Mouse (Mus musculus): Measurements from ENCODE around the gene Grem1. TPM values are rescaled to one million over a fixed set of nuclear protein-coding genes. Genes with fewer than 3 reads are reported as not detected.

Gene Grem1
- not detected for total RNA-seq (2021)
- long read RNA-seq, experiment 1 = 0 reads
- long read RNA-seq, experiment 2 = 0 reads

- peak in 1 of 2 experiments; percentile 10 for DNase-seq
- intact Hi-C loops (cut with DNase I) = no loop called here
These were observed at the start of gene Grem1 for GRCm38 (mm10) chr2:113758311-113759161. TSS of gene Grem1 (minus strand) at chr2:113758646.

GRCm38 (mm10) chr2:113807640-113808039, 49.2 kb upstream of the Grem1 start:
- intact Hi-C loops (cut with DNase I) = loop anchor here (5.0 to 10.0 kb wide), 3 partner anchors 270 to 503 kb away; no protein-coding TSS in a partner anchor
- DNase-seq = peak; percentile 67 to 77

GRCm38 (mm10) chr2:113806851-113807577, 48.6 kb upstream of the Grem1 start:
- DNase-seq = no peak
- intact Hi-C loops (cut with DNase I) = loop anchor here (5.0 to 10.0 kb wide), 3 partner anchors 270 to 502 kb away; no protein-coding TSS in a partner anchor

GRCm38 (mm10) chr2:113805765-113806164, 47.3 kb upstream of the Grem1 start:
- intact Hi-C loops (cut with DNase I) = loop anchor here (5.0 to 10.0 kb wide), 3 partner anchors 268 to 501 kb away; no protein-coding TSS in a partner anchor

GRCm38 (mm10) chr2:113803753-113804152, 45.3 kb upstream of the Grem1 start:
- intact Hi-C loops (cut with DNase I) = loop anchor here (10.0 kb wide), 1 partner anchor 499 kb away; no protein-coding TSS in a partner anchor
- DNase-seq = no peak

More at GRCm38 (mm10) chr2:113805765-113806164, 47.3 kb upstream of the Grem1 start:
- no peak for DNase-seq

- no peak for DNase-seq
- intact Hi-C loops (cut with DNase I) = loop anchor here (10.0 kb wide), 1 partner anchor 496 kb away; no protein-coding TSS in a partner anchor
These were observed 42.4 kb upstream of the Grem1 start for GRCm38 (mm10) chr2:113800846-113801245.

- no peak for DNase-seq
- intact Hi-C loops (cut with DNase I) = no loop called here
These were observed 40.2 kb upstream of the Grem1 start for GRCm38 (mm10) chr2:113798605-113799004.

DNA sequence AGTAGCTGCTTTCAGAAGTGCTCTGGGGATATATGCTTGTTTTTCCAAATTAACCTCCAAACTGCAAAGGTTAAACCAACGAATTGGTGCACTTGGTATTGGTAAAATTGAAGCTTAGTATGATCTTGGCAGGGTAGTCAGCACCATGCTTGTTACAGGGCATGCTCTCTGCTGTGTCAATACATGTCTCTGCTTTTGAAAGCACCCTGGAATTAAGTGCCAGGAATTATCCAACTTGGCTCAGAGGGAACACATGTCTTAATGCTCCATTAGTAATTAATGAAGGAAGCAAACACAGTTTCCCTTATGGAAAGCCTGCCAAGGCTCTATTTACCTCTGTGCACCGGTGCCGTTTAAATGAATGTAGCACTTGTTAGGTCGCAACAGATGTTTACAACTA, 36.7 kb upstream of the Grem1 start:
- intact Hi-C loops (cut with DNase I) = no loop called here
- no peak for DNase-seq

DNA sequence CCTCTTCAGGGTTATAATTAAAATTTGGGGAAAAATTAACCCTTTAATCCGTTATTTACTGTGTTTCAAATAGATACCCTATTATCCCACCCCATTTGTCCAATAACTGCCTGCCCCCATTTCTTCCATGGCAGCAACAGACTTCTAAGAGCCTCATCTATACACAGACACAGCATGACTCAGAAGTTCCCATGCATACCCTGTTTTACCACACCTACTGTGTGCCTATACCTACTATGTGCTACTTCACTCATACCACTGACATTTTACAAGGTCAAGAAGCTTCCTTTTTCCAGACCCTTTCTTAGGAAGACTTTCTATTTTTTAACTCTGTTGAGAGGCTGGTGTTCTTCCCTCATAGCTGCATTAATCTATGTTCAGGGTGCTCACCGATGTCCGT, 35.1 kb upstream of the Grem1 start:
- DNase-seq = no peak
- intact Hi-C loops (cut with DNase I) = no loop called here

- no peak for DNase-seq
- intact Hi-C loops (cut with DNase I) = no loop called here
These were observed 30.5 kb upstream of the Grem1 start for GRCm38 (mm10) chr2:113788821-113789387.

DNA sequence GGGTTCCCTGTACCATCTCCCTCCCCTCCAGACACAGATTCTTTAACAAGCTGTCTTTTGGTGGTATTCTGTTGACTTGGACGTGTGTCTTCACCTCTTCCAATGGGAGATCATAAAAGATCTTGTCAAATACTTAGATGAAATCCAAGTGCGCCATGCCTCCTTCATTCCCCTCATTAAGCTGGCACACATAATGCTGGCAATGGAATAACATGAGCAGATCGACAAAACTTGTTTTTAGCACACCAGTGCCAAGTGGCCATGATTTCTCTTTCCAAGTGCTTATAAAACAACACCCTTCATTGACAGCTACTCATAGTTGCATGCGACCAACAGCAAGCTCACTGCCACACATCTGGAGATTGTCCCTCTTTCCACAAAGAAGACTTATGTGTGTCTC, 29.4 kb upstream of the Grem1 start:
- intact Hi-C loops (cut with DNase I) = no loop called here
- no peak for DNase-seq

- DNase-seq = no peak
- intact Hi-C loops (cut with DNase I) = no loop called here
These were observed 26.4 kb upstream of the Grem1 start for GRCm38 (mm10) chr2:113784851-113785250.

DNA sequence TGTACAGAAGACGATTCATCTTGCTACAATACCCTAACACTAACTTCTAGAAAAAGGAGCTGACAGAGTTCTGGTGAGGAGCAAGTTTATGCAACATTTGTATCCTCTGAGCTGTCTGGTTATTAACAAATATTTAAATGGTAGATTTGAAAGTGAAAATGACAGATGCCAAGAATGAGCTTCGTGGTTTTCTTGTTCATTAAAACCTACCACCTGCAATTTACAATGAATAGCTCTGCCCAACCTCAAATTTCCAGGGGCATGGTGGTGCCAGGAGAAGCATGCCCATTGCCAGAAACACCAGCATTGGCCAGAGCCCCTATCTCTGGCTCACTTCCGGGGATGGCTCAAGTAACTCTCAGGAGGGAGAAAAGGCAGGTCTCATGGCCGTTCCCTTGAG, 23.1 kb upstream of the Grem1 start:
- DNase-seq = no peak
- intact Hi-C loops (cut with DNase I) = no loop called here

DNA sequence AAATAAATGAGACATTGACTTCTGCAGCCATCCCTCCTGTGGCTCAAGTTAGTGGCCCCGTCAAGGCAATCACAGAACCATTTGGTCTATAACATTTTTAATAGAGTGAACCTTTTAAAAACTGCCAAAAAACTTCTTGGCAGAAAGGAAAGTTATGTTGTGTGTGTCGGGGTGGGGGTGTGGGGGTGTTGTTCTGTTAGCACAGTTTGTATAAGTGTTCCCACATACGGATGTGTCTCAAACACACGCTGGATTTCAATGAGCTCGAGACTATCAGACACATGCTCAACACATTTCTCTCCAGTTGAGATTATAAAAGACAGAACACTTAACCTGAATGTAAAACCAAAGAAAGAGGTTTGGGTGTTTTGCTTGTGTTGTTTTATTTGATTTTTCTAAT, 22.7 kb upstream of the Grem1 start:
- no peak for DNase-seq
- intact Hi-C loops (cut with DNase I) = no loop called here

DNA sequence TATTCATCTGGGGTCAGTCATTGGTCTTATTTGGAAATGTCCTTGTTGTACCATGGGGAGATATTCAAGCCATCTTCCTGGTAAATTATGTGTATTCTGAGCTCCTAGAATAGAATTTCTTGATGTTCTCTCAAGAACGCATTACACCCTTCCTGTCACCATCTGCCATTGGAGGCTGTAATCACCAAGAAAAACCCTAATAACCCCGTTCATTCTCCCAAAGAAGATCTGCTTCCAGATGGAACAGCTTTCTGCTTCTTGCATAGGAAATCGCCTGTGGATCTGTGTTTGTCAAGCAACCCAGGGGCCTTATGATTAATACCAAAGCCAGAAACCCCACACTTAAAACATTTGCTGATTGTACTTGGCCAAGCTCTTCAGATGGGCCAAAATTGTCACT, 20.9 kb upstream of the Grem1 start:
- intact Hi-C loops (cut with DNase I) = no loop called here
- DNase-seq = no peak

DNA sequence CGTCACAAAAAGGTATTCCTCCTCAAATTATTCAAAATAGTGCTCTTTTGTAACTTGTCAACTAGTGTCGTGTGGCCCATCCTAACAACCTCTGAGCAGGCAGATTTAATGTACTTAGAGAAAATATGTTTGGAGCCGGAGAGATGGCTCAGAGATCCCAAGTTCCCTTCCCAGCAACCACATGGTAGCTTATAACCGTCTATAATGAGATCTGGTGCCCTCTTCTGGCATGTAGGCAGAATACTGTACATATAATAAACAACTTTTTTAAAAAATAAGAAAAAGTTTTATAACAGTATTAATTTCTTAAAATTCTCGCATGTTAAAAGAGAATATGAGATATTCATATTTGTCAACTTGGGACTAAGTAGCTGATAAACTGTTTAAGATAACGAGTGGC, 19.6 kb upstream of the Grem1 start:
- DNase-seq = no peak
- intact Hi-C loops (cut with DNase I) = no loop called here

DNA sequence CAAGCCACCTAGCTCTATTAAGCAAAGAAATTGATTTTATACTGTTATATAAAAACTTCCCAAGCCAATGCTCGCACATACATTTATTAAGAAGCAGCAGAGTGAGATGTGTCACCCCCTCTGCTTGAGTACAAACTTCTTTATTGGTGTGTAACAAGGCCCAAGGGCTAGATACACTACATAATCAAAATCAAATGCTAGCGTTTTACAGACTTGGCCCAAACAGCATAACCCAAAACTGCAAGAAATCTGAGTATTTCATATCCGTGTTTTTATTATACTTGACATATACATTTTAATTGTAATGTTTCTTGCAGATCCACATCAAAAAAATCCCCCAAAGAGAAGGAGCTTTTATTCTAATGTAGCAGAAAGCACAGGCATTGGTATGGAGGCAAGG, 17.9 kb upstream of the Grem1 start:
- no peak for DNase-seq
- intact Hi-C loops (cut with DNase I) = no loop called here

DNA sequence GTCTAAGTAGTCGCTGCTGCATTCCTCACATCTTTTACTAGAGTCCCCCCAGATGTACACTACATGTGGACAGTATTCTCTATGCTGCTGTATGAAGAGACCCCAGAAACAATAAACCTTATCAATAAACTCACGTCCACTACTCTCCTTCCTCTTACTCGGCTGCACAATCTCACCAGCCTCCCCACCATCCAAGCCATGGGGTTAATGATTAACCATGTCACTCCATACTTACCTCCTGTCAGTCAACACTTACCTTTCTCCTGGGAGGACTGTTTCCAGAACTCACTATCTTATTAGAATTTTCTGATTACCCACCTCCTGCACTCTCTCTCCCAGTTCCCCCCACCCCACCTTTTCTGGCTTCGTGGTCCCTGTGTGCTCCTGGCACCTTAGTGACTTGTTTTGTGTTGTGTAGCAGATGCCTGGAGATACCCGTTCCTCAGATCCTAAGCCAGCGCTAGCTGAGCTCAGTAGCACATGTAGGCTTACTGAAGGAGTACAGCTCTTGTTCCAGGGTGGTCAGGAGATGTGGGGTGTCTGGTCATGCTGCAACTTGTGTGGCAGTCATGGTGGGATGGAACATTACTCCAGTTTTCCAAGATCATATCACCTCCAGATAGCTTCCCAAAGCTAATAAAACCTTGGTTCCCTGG, 15.8 kb upstream of the Grem1 start:
- intact Hi-C loops (cut with DNase I) = no loop called here
- no peak for DNase-seq

DNA sequence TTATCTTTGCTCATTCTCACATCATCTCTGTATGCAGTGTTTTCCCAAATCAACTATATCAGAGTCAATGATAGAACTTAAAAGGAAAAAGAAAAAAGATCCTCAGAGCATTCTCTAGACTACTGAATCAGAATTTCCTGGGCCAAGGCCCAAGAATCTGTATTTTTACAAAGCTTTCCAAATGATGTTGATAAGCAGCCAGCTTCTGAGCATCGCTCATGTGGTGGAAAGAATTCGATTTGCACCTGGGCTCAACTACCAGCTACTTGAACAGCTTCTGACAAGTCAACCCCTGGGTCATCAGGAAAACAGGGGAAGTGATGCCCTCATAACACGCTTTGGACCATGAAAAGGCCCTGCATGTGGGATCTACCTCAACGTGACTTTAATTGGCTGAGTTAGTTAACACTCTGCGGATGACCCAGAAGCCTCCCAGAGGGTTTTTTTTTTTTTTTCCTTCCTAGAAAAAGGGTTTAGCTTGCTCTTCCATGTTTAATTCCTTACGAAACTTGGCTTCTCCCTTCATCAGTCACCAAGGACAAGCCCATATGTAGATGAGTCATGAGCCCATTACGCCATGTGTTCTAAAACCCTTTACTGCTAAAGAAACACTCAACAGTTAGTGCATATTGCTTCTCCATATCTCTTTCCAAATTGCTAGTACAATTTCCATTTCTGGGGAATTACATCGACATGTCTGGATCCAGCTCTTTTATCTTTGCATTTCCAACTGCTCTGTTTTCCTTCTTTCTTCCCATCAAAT, 10.3 kb upstream of the Grem1 start:
- intact Hi-C loops (cut with DNase I) = no loop called here
- DNase-seq = no peak

DNA sequence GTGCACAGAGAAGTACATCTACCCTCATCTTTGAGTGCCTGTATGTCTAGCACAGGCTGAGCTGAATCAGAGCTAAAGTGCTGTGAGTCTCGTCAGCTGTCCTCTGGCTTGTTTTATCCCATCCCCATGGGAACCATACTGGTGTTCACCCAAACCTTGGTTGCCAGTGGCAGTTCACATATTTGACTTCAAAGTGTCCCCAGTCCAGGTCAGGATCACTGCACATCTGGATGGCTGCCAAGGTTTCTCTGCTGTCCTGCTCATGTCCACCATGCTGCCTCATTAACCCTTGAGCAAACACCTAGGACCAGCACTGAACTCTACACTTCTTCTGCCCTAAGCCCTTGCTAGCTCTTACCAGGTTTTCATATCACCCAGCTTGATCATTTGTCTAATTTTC, 7.4 kb upstream of the Grem1 start:
- no peak for DNase-seq
- intact Hi-C loops (cut with DNase I) = no loop called here

Measured in heart, postnatal 14 days (tissue).